Mouse (Mus musculus) pancreas, adult 10 weeks (tissue): ENCODE data around the gene Peg3. TPM values are rescaled to one million over a fixed set of nuclear protein-coding genes. Genes with fewer than 3 reads are reported as not detected.

Source experiments
- polyA plus RNA-seq: library from polyadenylated mRNA; stranded (reverse); fragments of 350-450 nt; fragmentation: Illumina TruSeq; extraction: RNeasy Lipid Tissue Mini Kit (QIAGEN cat#74804); gene quantifications from one replicate; pipeline ENCODE4 v1.2.3, GENCODE M21; 2015; ENCODE audit warnings: low read depth, low replicate concordance; ENCODE audit not compliant: insufficient read depth

The Peg3 gene
- polyA plus RNA-seq: 39.1 TPM

DNA sequence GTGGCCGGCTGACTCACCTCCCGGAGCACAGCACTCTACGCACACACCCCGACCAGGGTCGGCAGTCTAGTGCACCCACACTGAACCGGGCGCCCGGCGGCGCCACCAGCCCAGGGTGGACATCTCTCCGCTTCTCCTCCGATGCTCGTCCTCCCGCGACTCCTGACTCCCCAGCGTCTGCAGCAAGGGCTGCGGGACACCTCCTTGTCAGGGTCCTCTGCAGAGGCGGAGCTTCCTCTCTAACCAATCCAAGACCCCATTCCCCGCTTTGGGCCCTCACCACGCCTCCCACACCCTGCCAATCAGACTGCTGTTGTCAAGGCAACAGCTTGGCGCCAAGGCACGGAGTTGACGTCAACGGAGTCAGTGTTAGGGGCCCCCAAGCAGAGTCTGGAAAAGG, at the start of gene Peg3, which contains the start of gene Usp29:
TSS of gene Peg3 (minus strand) at position 191 of the 400 bp plus-strand sequence.
TSS of gene Usp29 (plus strand) at position 338 of the 400 bp plus-strand sequence.

GRCm38 (mm10) chr7:6696241-6697045, 33.8 kb downstream of the Peg3 start, which contains the start of gene Zim1:
Gene Zim1, minus strand, starts transcription at chr7:6696450.

Other genes starting within 250 kb of the Peg3 start
- not detected for gene Olfr5, start 243.5 kb downstream of the Peg3 start, polyA plus RNA-seq
- gene Olfr1347, start 230.7 kb downstream of the Peg3 start, polyA plus RNA-seq: not detected
- not detected for gene Olfr1348, start 221.7 kb downstream of the Peg3 start, polyA plus RNA-seq
- gene Olfr1349, start 207.5 kb downstream of the Peg3 start, polyA plus RNA-seq: not detected
- gene Olfr1350, start 165.6 kb downstream of the Peg3 start, polyA plus RNA-seq: not detected
- 5.8 TPM for gene Zim1, start 34.0 kb downstream of the Peg3 start, polyA plus RNA-seq
- 1.5 TPM for gene Usp29, start 147 bp upstream of the Peg3 start, polyA plus RNA-seq